Mouse (Mus musculus) ES-E14 (cell line): ENCODE results near the gene Lias. TPM values are rescaled to one million over a fixed set of nuclear protein-coding genes. Genes with fewer than 3 reads are reported as not detected.

Source experiments
- DNase-seq: peaks from one replicate; pipeline ENCODE4 v3.0.0-alpha.2; 2013; ENCODE audit warnings: low read depth, low spot score
- H3K27ac ChIP-seq: 2 replicates; pipeline ENCODE4 v1.5.1; 2012; ENCODE audit warnings: low read depth, mild to moderate bottlenecking, low read length, moderate library complexity, mixed read lengths; ENCODE audit not compliant: poor library complexity, insufficient read depth, severe bottlenecking
- H3K36me3 ChIP-seq: 2 replicates; pipeline ENCODE4 v1.6.1; 2012; ENCODE audit warnings: mild to moderate bottlenecking, low read length, moderate library complexity, mixed read lengths; ENCODE audit not compliant: control insufficient read depth, poor library complexity, insufficient read depth, severe bottlenecking
- H3K4me1 ChIP-seq, 2 experiments: fragments of 150-350 bp in 1 of 2; sonication (generic) in 1 of 2; 2 replicates each; pipeline ENCODE4 v1.6.1; 2012; ENCODE audit warnings: low read length in 2 of 2, mild to moderate bottlenecking in 1 of 2, mixed read lengths in 1 of 2; ENCODE audit not compliant: control insufficient read depth in 2 of 2, insufficient read depth in 2 of 2, poor library complexity in 1 of 2
- H3K4me3 ChIP-seq, 2 experiments: fragments of 150-350 bp in 1 of 2; sonication (generic) in 1 of 2; 2 replicates each; pipeline ENCODE4 v1.5.1; 2012; ENCODE audit warnings: low read length in 2 of 2, low read depth in 1 of 2, mild to moderate bottlenecking in 1 of 2, mixed read lengths in 1 of 2; ENCODE audit not compliant: insufficient read depth in 1 of 2, poor library complexity in 1 of 2, severe bottlenecking in 1 of 2
- H3K9ac ChIP-seq: 2 replicates; pipeline ENCODE4 v1.6.1; 2012; ENCODE audit warnings: low read depth, mild to moderate bottlenecking, low read length, mixed read lengths; ENCODE audit not compliant: poor library complexity, insufficient read depth, severe bottlenecking
- H3K9me3 ChIP-seq: fragments of 150-350 bp; sonication (generic); 2 replicates; pipeline ENCODE4 v1.6.1; 2012; ENCODE audit warnings: low read depth, mild to moderate bottlenecking, low read length; ENCODE audit not compliant: control insufficient read depth, insufficient read depth
- CHD2 ChIP-seq: IDR thresholded peaks from 2 replicates; pipeline ENCODE4 v1.6.1; 2014; ENCODE audit warnings: mild to moderate bottlenecking, low read depth, low read length, inconsistent platforms
- HCFC1 ChIP-seq: IDR thresholded peaks from 2 replicates; pipeline ENCODE4 v1.6.1; 2012; ENCODE audit warnings: low read length, inconsistent platforms, borderline replicate concordance; ENCODE audit not compliant: insufficient read depth
- MAFK ChIP-seq: IDR thresholded peaks from 2 replicates; pipeline ENCODE4 v1.6.1; 2014; ENCODE audit warnings: mild to moderate bottlenecking, low read depth, low read length, inconsistent platforms; ENCODE audit not compliant: insufficient read depth
- ZC3H11A ChIP-seq: IDR thresholded peaks from 2 replicates; pipeline ENCODE4 v1.6.1; 2012; ENCODE audit warnings: low read depth, mild to moderate bottlenecking, inconsistent platforms, low read length, borderline replicate concordance
- ZNF384 ChIP-seq: IDR thresholded peaks from 2 replicates; pipeline ENCODE4 v1.6.1; 2012; ENCODE audit warnings: low read depth, low read length, inconsistent platforms
- in situ Hi-C, 2 experiments: fragments of 600-800 bp; cut with MboI; formaldehyde crosslinking; loops; one replicate each; pipeline ENCODE4 v1.15.1; 2025; ENCODE audit warnings: low sequenced_read_pairs in 2 of 2, inconsistent platforms in 1 of 2; ENCODE audit not compliant: unreplicated experiment in 2 of 2
- total RNA-seq: library from RNA; depleted of rRNA; stranded (reverse); fragments of 300-350 nt; gene quantifications from 2 replicates; pipeline ENCODE4 v1.2.3, GENCODE M21; 2012

The Lias gene
- total RNA-seq, 1 experiment: 52.8 TPM

DNA sequence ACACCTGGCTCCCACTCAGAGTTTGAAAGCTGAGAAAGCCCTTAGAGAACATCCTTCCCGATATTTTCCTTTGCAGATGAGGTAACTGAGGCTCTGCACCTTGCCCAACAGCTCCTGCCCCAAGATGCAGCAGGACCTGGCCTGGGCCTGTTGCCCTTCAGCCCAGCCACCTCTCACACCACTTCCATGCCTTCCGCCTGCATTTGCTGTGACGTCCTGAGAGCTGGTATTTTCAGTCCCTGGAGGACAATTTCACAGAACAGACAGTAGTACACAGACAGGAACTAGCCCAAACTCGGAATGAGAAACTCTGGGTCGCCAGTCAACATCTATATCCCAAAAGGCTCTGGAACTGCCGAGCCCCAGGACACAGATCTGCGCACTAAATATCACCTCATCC, 16.6 kb upstream of the Lias start:
- Histone ChIP-seq H3K27ac (no peak overlapping the region), H3K9me3 (no peaks in the 10 kb centered on the region), H3K4me3 (no peak overlapping the region), H3K9ac (no peak overlapping the region), H3K36me3 (no peaks in the 10 kb centered on the region), H3K4me1 (peaks cover 0 to 2% of the 10 kb centered on the region in 2 experiments; a peak in 1 of 4 replicates)
- TF ChIP-seq MAFK (no peak), CHD2 (no peak)
- in situ Hi-C loops: no loop called here
- DNase-seq: no peak

DNA sequence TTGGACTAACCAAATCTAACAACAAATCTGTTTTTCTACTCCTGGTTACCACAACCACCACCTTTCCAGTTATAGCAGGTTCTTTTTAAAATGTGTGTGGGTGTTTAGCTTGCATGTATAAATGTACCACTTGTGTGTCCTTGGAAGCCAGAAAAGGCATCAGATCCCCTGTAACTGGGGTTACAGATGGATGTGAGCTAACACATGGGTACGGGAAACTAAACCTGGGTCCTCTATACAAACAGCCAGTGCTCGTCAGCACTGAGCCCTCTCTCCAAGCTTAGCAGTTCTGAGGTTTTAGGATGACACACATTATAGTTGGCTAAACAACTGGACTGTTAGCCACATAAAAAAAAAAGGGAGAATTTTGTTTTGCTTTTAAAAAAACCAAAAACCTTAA, 5.6 kb upstream of the Lias start:
- peaks cover 31% of the 10 kb centered on the region for H3K36me3 ChIP-seq
- no peak overlapping the region for H3K9ac ChIP-seq
- H3K4me3 ChIP-seq: no peak overlapping the region
- TF ChIP-seq CHD2: no peak
- no peak for TF ChIP-seq HCFC1
- no peak for TF ChIP-seq ZC3H11A
- TF ChIP-seq ZNF384: no peak
- TF ChIP-seq MAFK: no peak
- no peaks in the 10 kb centered on the region for H3K9me3 ChIP-seq
- H3K4me1 ChIP-seq: no peaks in the 10 kb centered on the region
- in situ Hi-C loops: no loop called here
- no peak overlapping the region for H3K27ac ChIP-seq
- no peak for DNase-seq

DNA sequence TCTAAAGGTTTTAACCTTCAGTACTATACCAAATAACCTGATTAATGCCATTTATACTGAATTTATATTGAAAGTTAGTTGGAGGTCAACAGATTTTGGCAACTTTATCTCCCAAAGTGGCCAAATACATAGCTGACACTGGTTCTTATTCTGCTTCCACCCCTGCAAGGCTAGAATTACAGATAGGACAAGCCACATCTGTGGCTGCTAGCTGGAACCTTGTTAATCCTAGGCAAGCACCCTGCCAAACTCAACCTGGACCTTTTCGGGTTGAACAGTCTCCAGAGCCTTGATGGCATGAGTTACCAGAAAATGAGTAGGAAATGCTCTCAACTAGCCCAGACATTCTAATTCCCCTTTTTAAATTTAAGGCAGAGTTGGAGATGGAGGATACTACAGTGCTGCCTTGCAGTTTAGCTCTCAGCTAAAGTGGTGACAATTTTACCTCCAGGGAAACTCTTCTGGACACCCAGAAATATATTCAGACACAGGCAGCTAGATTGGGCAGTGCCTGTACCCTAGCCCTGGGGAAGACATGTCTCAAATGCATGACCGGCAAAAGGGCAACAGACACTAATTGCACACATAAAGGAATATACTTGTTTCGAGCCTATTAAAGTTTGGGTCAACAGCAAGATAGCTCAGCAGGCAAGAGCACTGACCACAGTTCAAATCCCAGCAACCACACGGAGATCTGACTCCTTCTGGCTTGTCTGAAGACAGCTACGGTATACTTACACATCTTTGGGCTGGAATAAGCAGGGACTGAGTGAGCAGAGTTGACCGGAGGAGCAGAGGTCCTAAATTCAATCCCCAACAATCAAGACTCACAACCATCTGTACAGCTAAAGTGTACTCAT, 4.1 kb upstream of the Lias start:
- no peak overlapping the region for H3K9ac ChIP-seq
- DNase-seq: no peak
- TF ChIP-seq HCFC1 (no peak), ZC3H11A (no peak), CHD2 (no peak), MAFK (no peak), ZNF384 (no peak)
- H3K4me3 ChIP-seq: no peak overlapping the region
- in situ Hi-C loops: no loop called here
- no peak overlapping the region; the same call in 1 of the 2 replicates for H3K27ac ChIP-seq
- no peaks in the 10 kb centered on the region for H3K9me3 ChIP-seq
- H3K4me1 ChIP-seq: no peaks in the 10 kb centered on the region
- H3K36me3 ChIP-seq: peaks cover 34% of the 10 kb centered on the region

DNA sequence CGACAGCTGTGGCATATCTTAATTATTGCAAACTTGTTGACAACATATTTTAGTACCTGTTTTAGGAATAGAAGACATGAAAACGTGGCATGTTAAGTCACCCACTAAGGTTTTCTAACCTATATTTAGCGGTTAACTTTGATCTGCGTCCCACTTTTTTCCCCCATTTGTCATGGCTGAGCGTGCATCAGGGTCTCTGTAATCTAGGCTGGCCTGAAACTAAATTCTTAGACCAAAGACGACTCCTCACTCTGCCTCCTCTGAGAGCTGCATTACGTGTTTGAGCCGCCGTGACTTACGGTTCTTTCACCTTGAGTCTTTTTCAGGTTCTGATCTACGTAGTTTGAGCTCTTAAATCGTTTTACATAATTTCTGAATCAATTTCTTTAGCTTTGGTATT, 456 bp downstream of the Lias start:
- Histone ChIP-seq H3K27ac (peak overlapping the region; percentile 16; the same call in 1 of the 2 replicates), H3K4me1 (no peaks in the 10 kb centered on the region), H3K36me3 (peaks cover 39% of the 10 kb centered on the region), H3K9ac (peak overlapping the region; percentile 80), H3K4me3 (peak overlapping the region; percentile 73 to 83), H3K9me3 (no peaks in the 10 kb centered on the region)
- no peak for TF ChIP-seq MAFK
- no peak for TF ChIP-seq HCFC1
- no peak for TF ChIP-seq CHD2
- no peak for TF ChIP-seq ZNF384
- TF ChIP-seq ZC3H11A: no peak
- in situ Hi-C loops: no loop called here
- no peak for DNase-seq
